Mouse (Mus musculus) urinary bladder, postnatal 4 days (tissue): ENCODE data around the gene Vash2.
"Not testable (repeated sequence)": the region's sequence is repeated elsewhere in the genome, so short reads cannot be mapped to it uniquely, and the experiment has no call there.

ENCODE experiments used
- DNase-seq, 2 experiments: peaks; one replicate each; pipeline ENCODE4 v3.0.0; 2021 to 2022; ENCODE audit warnings: low spot score in 2 of 2

Vash2 gene

GRCm38 (mm10) chr1:190979100-190979563 is at the start of gene Vash2:
Vash2 (minus strand) TSS chr1:190979296.
- peak; percentile 80 to 88 for DNase-seq

- peak; percentile 98 for DNase-seq
These were observed 47.1 kb upstream of the Vash2 start, which contains the start of gene Flvcr1 for GRCm38 (mm10) chr1:191026021-191026713. Flvcr1 (minus strand) TSS chr1:191026158.

GRCm38 (mm10) chr1:191025016-191026012 is 46.2 kb upstream of the Vash2 start:
- DNase-seq, result peak in 1 of 2 experiments; percentile 22

GRCm38 (mm10) chr1:191023806-191024205 is 44.7 kb upstream of the Vash2 start:
- DNase-seq, result not testable (repeated sequence)

- no peak for DNase-seq
These were observed 44.0 kb upstream of the Vash2 start for GRCm38 (mm10) chr1:191023140-191023539.

- no peak for DNase-seq
These were observed 41.9 kb upstream of the Vash2 start for GRCm38 (mm10) chr1:191021016-191021415.

GRCm38 (mm10) chr1:191020217-191020924 is 41.3 kb upstream of the Vash2 start:
- no peak for DNase-seq

GRCm38 (mm10) chr1:191019803-191020202 is 40.7 kb upstream of the Vash2 start:
- no peak for DNase-seq

GRCm38 (mm10) chr1:191014271-191014670 is 35.2 kb upstream of the Vash2 start:
- no peak for DNase-seq

GRCm38 (mm10) chr1:191008707-191009106 is 29.6 kb upstream of the Vash2 start:
- no peak for DNase-seq

GRCm38 (mm10) chr1:191002201-191002600 is 23.1 kb upstream of the Vash2 start:
- DNase-seq, result no peak

GRCm38 (mm10) chr1:191000686-191001085 is 21.6 kb upstream of the Vash2 start:
- no peak for DNase-seq

GRCm38 (mm10) chr1:190998027-190998426 is 18.9 kb upstream of the Vash2 start:
- DNase-seq, result no peak

- DNase-seq, result no peak
These were observed 17.3 kb upstream of the Vash2 start for GRCm38 (mm10) chr1:190996346-190996877.

- peak in 1 of 2 experiments; percentile 32 for DNase-seq
These were observed 16.5 kb upstream of the Vash2 start for GRCm38 (mm10) chr1:190995548-190995947.

GRCm38 (mm10) chr1:190989437-190990082 is 10.5 kb upstream of the Vash2 start:
- no peak for DNase-seq

GRCm38 (mm10) chr1:190981412-190981811 is 2.3 kb upstream of the Vash2 start:
- no peak for DNase-seq

GRCm38 (mm10) chr1:190980470-190980869 is 1.4 kb upstream of the Vash2 start:
- DNase-seq, result no peak

- peak in 1 of 2 experiments; percentile 27 for DNase-seq
These were observed 504 bp downstream of the Vash2 start for GRCm38 (mm10) chr1:190978511-190979073.

- DNase-seq, result no peak
These were observed 1.1 kb downstream of the Vash2 start for GRCm38 (mm10) chr1:190978001-190978400.
